Mouse (Mus musculus) naive thymus-derived CD4-positive, alpha-beta T cell, adult 2 months (primary cell): ENCODE measurements at regions not wholly inside any gene's neighbourhood (a gene's known extent, or its start where the extent isn't known, plus 50 kb on each side); places are given as distances from the start of the nearest gene placed in this dataset.
A peak's percentile ranks its signal among the peaks of the same experiment; 100 is the strongest.

Source experiments
- DNase-seq: peaks from one replicate; pipeline ENCODE4 v3.0.0-alpha.2; 2011; ENCODE audit warnings: low read depth

DNA sequence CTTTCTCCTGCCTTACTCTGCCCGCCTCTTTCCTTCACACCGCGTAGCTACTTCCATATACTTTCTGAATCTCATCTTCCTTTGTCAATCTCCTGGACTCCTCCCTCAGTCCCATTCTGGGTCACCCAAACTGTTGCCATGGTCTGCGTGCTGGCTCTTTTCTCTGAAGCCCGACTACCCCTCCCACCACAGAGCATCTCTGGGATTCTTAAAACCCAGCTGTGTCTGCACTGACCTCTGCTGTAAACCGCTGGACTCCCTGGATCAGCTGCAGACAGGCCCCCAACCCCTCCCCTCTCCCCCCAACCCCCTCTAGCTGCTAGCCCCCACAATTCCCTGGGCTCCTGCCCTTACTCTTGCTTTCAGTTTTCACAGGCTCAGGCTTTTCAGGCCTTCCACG is 136.4 kb downstream of the Fam43a start:
- DNase-seq: no peak

DNA sequence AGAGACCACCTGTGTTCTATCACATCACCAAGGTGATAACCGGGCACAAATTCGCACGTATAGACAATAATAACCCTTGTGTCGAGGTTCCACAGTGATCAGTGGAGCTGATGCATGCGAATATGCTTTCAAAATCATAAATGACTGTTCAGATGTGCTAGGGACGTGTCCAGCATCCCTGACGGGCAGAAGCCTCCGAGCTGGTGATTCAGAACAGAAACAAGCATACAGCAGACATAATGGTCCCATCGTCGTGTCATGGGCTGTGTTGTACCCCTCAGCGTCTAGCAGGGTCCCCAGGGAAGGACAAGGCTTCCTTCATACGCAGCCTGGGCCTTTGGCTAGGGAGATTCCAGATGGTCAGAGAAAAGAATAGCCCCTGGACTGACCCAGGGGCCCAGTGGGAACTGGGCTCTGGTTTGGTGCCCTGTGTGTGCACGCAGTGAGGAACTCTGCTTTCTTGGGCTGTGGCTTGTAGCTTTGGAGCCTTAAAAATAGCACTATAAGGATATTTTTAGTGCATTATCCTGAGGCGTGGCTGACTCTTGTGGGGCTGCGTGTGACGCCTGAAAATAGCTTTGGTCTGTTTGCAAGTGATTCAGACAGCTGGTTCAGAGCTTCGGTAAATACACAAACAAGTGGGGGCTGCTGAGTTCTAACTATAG is 137.3 kb downstream of the Fam43a start:
- no peak for DNase-seq

DNA sequence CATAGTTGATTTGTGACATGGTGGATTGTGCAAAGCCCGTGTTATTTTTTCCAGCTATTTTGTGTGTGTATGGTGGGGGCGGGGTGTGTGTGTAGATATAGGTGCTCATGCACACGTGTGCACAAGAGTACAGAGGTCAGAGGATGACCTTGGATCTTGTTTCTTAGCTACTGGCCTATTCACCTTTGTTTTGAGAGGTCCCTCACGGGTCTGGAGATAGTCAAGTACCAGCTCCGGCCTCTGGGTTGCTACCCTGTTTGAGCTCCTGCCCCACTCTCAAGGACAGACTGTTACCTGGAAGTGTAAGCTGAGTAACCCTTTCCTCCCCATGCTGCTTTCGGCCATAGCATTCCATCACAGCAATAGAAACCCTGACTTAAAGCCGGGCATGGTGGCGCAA is 138.0 kb downstream of the Fam43a start:
- DNase-seq: no peak

DNA sequence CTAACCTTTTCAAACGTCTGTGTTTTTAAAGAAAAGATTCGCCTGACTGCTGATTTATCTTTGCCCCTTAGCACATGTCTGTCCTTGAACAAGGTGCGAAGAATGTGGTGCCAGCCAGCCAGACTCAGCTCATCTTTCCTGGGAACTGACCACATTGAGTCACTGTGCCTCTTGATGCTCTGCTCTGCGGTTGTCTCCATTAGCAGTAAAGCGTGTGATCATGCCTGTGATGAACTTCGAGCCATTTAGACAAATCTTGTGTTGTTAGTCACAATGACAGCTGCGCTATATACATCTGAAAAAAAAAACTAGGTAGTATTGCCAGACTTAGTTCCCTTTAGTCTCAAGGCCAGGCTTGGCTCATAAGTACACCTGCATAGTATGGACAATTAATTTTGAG is 140.1 kb downstream of the Fam43a start:
- no peak for DNase-seq

DNA sequence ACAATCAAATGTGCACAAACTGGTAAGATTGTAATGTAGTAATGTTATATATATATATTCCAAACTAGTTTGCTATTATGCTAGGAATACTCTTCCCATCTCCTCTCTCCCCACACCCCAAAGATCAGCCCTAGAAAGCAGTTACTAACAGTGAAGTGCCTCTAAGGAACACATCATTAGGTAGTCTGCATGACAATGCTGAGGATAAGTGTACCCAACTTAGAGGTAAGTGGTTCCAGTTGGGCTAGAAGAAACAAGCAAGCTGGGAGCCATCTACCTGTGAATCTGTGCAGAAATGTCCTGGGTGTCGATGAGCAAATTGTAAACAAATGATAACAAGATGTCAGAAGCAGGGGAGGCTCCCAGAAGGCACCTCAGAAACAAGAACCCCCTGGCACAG is 141.7 kb downstream of the Fam43a start:
- DNase-seq: no peak

DNA sequence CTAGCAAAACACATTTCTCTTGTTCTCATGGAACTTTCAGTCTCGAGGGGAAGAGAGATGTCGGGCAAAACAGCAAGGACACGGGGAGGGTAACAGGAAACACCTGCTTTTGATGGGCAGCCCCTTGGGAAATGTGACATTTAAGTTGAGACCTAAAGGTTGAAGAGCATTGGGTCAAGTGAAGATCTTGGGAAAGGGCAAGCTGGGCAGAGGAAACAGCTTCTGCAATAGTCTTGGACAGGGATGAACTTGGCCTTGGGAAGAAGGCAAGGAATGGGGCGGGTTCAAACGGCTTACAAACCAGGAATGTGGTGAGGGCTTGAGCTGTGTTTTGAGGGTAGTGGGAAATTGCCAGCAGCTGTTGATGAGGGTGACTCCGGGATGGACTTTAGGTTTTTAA is 143.0 kb downstream of the Fam43a start:
- no peak for DNase-seq

DNA sequence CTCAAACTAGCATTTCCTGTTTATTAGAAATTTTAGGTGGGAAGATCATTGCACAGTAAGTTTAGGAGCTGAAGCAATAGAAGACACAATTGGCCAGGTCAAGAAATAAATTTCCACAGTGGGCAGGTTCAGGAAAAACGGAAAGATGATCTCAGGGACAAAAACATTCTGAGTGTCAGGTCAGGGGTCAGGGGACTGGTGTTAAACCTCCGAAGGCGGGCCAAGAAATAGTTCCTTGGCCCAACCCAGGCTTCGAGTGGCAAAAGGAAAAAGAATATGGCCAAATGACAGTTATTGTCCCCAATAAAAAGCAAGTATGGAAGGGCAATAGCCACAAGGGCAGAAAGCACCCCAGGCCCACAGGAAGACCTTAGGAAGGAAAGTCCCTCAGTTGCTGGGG is 144.0 kb downstream of the Fam43a start:
- no peak for DNase-seq

DNA sequence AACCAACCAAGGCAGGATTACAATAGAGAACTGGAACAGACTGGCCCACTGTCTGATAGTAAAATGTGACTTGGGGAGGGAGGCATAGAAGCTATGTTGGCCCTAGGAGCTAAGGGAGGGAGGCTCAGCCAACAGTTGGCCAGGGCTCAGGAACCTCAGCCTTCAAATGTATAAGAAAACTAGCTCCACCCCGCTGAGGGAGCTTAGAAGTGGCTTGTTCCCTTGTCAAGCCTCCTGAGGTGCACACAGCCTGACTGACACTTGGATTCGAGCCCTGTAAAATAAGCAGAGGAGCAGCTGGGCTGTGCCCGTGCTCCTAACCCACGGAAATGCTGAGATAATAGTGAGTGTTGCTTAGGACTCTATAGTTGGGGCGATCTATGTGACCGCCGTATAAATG is 144.7 kb downstream of the Fam43a start:
- no peak for DNase-seq

DNA sequence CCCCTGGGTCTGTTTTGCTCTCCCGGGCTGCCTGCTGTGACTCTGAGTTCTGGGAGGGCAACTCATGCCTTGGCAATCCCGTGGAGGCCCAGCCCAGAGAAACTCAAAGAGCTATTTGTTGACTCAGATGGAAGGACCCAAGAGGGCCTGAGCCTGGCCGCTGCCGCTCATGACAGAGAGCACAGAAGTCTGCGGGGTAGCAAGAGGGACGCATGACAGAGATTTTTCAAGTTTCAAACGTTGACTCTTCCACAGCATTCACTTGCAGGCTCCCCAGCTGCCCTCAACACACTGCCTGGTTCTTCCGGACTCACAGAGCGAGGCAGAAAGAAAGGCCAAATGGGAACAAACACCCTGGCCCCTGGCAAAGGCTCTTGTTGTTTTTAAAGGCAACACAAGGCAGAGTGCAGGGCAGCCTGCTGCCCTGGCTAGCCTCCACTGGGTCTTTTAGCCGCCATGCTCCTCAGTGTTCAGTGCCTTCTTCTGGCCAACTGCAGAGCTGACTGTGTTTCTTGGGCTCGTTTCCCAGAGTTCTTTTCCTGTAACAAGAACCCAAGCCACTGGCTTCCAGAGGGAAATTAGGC is 146.2 kb downstream of the Fam43a start:
- no peak for DNase-seq

DNA sequence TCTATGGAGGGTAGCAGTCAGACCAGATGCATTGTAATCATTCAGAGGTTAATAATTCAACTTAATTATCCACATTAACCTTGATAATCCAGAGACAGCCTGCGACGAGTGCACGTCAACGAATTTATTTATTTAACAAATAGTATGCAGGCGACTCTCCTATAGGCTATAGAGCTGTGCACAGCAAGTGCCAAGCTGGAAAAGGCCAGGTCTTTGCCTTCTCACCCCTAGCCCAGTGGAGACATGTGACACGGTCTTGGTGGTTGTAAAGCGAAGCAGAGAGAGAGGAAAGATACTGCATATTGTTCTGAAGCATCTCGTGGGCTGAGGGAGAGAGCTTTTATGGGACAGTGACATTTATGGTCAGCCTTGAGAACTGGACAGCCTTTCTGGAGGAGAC is 146.7 kb downstream of the Fam43a start:
- DNase-seq: no peak

DNA sequence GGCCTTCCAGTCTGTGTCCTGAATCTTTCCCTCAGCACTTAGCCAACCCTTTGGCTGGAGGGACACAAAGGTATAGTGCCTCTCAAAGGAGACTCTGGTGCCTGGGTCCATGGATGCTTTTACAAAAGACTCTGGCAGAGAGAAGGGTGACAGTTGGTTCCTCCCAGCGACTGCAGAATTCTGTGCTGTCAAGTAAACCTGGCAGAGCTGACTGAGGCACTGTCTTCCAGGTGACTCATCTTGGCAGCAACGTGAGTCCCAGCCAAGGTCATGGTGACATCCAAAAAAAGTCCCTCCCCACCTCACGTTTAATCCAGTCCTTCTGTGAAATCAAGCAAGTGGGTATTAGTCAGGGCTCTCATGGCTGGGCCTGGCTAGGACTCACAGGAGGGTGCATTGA is 150.3 kb downstream of the Fam43a start:
- DNase-seq: no peak

DNA sequence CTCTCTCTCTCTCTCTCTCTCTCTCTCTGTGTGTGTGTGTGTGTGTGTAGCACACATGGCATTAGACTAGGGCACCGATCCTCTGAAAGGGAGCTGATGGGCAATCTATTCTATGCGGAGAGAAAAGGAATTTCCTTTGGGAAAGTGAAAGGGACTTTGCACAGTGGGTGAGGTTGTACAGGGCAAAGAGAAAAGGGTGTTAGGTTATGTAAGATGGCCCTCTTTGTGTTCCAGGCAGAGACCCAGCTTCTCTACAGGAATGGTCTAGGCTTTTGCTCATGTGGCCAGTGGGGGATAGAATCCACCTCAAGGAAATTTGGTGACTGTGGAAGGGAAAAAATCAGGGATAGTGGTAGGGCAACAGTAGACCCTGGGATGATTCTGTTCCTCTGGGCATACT is 156.2 kb downstream of the Fam43a start:
- no peak for DNase-seq

DNA sequence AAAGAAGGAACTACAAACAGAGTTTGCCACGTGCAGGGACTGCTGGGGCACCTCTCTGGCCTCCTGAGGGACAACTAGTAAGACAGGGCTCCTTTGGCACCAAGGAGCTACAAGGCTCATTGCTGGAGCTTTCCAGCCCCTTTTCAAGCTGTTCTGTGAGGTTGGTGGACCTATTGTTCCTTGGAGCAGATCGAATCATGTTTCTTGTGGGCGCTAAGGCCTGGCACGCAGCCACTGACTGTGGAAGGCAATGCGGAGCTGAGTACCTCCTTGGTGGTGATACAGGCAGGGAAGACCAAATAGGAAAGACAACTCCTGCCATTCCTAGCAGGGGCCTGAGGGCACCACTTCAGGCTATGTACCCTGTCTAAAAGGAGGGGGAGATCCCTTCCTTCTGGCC is 157.2 kb downstream of the Fam43a start:
- DNase-seq: no peak

DNA sequence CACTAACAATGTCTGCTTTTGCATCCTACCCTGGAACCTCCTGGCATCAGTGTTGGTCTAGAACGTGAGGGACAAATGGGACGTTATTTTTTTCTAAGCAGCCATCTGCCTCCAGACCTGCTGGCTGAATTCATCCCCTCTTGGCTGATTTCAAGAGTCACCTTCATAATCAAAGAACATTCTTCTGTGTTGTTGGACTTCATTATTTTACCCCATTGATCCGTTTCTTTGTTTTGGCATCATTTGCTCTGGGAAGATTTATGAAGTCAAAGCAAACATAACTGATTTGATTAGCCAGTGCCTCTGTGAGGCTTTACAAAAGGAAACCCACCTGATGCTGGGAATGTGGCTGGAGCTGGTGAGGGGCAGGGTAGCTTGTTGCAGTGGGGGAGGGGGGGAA is 158.0 kb downstream of the Fam43a start:
- no peak for DNase-seq

DNA sequence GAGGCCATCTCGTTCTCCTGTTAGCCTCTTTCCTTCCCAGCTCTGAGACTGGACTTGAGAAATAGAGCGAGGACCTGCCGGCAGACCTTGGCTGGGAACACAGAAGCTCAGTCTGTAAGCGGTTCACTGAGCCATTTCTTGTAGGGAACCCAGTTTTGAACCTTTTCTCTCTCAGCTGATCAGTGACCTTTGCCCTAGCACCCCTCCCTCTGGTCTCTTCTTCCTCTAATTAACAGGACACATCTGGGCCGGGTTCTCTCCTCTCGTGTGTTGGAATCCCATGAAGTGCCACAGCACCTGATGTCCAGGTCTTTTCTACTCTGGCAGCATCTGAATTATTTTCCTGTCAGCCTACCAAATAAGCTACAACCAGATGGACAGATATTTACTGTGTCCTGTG is 158.5 kb downstream of the Fam43a start:
- DNase-seq: no peak

DNA sequence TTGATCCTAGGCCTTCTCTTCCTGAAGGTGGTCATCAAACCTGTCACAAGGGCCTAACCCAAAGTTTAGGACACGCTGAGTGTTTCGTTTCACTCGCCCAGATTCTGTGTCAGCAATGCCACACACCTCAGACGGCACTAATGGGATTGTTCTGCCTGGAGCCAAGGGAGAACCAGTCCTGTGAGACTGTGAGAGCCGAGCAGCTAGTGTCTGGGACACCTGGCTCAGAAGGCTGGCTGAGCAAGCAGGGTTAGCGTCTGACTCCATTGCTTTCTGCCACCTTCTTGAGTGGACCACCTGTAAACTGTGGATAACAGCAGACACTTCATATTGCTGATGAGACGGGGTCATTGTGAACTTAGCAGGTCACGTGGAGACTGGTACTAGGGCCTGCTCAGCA is 160.0 kb downstream of the Fam43a start:
- no peak for DNase-seq

DNA sequence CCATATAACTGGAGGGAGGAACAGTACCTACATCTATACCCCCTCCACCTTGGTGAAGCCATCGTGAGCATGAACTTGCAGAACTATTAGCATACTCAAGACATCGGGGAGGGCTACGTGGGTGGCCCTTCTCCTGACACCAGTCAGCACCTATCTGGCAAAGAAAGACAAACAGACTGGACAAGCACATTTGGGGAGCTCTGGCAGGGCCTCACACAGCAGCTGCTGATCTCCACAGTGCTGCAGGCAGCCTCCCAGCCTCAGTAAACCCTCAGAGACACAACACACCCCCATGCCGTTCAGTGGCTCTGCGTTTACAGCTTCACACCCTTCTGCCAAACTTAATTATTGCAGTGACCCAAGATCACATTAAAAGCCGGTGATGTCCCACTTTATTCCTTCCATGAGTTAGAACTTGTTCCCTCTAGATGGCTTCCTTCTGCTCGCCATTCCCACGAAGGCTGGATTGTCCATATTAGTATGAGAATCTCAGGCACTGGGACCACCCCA is 161.7 kb downstream of the Fam43a start:
- no peak for DNase-seq

DNA sequence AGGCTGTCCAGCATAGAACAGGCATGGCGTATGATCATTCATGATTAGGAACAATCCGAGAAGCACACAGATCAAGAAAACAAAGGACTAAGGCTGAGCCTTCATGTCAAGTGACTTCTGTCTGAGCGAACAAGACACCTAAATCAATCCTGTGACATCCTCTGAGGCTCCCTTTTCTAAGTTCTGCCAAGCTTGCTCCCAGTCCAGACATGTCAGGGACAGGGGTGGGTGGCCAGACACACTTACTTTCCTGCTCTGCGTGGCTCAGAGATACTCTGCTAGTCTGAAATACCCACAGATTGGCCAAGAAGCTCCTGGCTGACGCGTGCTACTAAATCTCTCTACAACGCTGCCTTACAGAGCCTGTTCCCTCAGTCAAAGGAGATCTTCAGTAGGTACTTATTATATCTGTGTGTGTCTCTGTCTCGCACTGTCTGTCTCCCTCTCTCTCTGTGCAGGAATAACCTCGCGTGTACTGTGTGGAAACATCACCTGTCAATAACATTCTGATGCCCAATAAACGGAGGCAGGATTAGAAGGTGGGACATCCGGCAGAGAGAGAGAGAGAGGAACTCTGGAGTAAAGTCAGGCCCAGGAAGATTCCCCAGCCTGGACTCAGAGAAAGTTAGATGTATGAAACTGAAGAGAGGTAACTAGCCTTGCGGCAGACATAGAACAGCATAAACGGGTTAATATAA is 163.5 kb downstream of the Fam43a start:
- no peak for DNase-seq

DNA sequence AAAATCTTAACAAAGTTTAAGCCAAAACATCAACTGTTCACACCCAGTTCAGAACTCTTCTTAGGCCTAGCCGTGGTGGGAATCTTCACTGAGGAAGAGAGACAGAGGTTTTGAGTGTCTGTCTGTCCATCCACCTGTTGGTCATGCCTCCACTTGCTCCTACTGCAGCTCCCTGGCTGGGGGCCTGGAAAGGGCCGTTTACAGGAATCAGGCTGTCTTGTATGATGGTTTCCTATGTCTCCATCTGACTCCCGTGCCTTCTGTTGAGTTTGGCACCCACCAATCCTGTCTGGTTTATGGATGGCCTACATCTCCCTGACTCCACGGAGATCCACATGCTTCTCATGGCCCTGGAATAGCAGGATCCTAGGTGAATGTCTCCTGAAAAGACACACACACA is 166.1 kb downstream of the Fam43a start:
- no peak for DNase-seq

DNA sequence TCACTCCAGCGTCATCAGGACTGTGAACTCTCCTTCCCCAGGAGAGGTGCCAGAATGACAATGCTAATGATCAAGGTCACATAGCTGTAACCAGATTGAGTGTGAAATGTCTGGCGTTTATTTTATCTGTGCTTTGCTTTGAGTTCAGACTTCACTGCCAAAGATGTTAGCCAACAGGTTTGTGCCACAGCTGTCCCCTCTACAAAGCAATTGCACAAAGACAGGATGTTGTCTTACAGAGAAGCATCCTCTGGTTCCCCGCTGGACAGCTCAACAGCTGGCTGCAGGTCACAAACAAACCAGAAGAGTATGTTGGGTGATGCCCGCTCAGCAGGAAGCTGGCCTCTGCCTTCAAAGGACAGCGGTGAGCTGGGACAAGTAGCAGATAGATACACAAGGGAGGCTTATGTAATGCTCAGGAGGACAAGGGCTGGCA is 169.5 kb downstream of the Fam43a start:
- no peak for DNase-seq

DNA sequence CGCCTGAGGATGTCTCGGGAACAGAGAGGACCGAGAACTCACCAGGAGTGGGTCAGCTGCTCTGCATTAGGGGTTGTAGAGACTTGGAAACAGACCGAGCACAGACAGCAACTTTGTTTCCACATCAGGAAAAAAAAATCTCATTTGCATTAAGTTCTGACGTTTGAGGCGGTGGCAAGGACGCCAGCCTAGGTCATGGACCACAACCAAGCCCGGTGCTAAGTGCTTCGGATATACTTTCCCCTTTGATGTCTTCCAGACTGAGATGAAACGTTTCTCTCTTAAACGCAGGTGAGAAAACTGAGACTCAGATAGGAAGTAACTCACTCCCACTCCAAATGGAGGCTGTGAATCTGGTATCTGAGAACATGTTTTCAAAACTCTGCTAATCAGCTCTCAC is 169.9 kb downstream of the Fam43a start:
- DNase-seq: peak; percentile 73

DNA sequence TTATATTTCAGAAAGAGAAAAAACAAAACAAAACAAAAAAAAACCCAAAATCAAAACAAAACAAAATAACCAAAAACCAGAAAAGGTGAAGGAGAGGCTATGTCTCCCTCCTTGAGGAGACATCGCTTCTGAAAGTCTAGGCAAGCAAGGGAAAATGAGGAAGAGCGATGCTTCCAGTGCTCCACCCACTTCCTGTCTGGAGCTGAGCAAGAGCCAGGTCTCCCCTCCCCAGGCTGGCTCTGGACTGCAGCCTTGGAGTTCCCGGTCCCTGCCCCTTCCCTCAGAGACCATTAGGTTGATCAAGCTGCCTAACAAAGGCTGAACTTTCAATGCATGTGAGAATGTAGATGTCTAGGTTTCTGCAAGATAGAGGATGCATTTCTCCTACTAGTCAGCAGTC is 173.3 kb downstream of the Fam43a start:
- no peak for DNase-seq

DNA sequence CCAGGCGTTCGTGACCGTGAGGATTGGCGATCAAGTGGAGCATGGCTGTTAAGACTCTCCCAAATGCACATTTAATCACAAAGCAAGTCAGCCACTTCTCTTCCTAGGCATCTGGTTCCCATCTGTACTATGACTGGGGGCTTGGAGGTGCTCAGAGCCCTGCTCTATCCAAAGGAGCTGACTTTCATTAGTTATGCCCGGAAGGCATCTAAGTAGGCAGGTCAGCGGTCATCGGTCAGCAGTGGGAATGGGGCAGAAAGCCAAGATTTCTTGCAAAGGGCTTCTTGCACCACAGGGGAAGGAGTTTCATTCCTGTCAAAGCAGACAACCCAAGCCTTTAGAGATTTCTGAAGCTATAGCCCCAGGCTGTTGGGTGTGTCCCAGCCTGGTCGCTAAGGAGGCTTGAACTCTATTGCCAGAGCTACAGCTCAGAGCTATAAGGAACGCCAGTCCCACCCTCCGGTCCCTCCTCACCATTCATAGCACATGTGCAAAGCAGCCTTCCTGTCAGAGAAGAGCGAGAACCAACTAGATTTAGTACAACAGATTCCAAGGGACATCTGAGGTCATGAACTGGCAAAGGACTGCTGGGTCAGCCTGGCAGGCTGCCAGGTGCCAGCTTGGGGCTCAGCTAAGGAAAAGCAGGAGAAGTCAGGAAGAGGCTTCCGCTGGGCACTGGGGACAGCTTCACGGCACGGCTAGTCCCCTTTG is 175.6 kb downstream of the Fam43a start:
- DNase-seq: no peak
